Mouse (Mus musculus) layer of hippocampus, adult 8-10 months (tissue): ENCODE measurements around the gene Trim12c. TPM values are rescaled to one million over a fixed set of nuclear protein-coding genes. Genes with fewer than 3 reads are reported as not detected.

Experiments
- total RNA-seq, 4 experiments: library from RNA; stranded (reverse); gene quantifications; 2 replicates each; pipeline ENCODE4 v1.2.4; 2022

Trim12c gene
- total RNA-seq, 4 experiments from 2014 or later = 1.5 to 3.4 (median 2.4) TPM

Other genes starting within 250 kb of the Trim12c start
- not detected for gene Olfr646, start 248.5 kb downstream of the Trim12c start, total RNA-seq
- not detected for gene Ubqln5, start 223.5 kb downstream of the Trim12c start, total RNA-seq
- gene Olfr643, start 216.0 kb downstream of the Trim12c start, total RNA-seq = not detected
- gene Ubqln3, start 210.1 kb downstream of the Trim12c start, total RNA-seq = not detected
- not detected for gene Ubqlnl, start 202.8 kb downstream of the Trim12c start, total RNA-seq
- not detected for gene Olfm5, start 188.5 kb downstream of the Trim12c start, total RNA-seq
- under 1 TPM; 0.14 to 0.31 (median 0.22) TPM for gene Olfr648, start 170.0 kb downstream of the Trim12c start, total RNA-seq
- not detected for gene Olfr649, start 157.4 kb downstream of the Trim12c start, total RNA-seq
- under 1 TPM; 0.14 to 0.29 (median 0.16) TPM for gene Trim6, start 134.6 kb downstream of the Trim12c start, total RNA-seq
- 1 to 10 TPM; 1.7 to 4.0 (median 2.7) TPM for gene Trim34a, start 108.9 kb downstream of the Trim12c start, total RNA-seq
- gene Trim5, start 65.3 kb downstream of the Trim12c start, total RNA-seq = 1 to 10 TPM in 2 of 4 experiments, under 1 TPM in 2; 0.47 to 1.7 (median 1.2) TPM
- 1 to 10 TPM; 2.6 to 5.4 (median 4.4) TPM for gene Trim12a, start 37.9 kb downstream of the Trim12c start, total RNA-seq
- under 1 TPM in 2 of 4 experiments, not detected in 2; 0.29 to 0.34 TPM for gene Trim34b, start 23.9 kb downstream of the Trim12c start, total RNA-seq
- gene Trim30b, start 16.5 kb upstream of the Trim12c start, total RNA-seq = under 1 TPM in 3 of 4 experiments, not detected in 1; 0.18 to 0.33 (median 0.25) TPM
- under 1 TPM in 1 of 4 experiments, not detected in 3; 0.22 TPM for gene Trim30c, start 47.5 kb upstream of the Trim12c start, total RNA-seq
- 1 to 10 TPM in 2 of 4 experiments, under 1 TPM in 2; 0.51 to 6.2 (median 3.0) TPM for gene Trim30a, start 111.8 kb upstream of the Trim12c start, total RNA-seq
- 1 to 10 TPM in 3 of 4 experiments, under 1 TPM in 1; 0.47 to 3.7 (median 1.8) TPM for gene Trim30d, start 154.5 kb upstream of the Trim12c start, total RNA-seq
- gene Olfr651, start 196.8 kb upstream of the Trim12c start, total RNA-seq = not detected
- not detected for gene Olfr652, start 207.5 kb upstream of the Trim12c start, total RNA-seq
- not detected for gene Olfr653, start 224.0 kb upstream of the Trim12c start, total RNA-seq
- gene Olfr654, start 233.7 kb upstream of the Trim12c start, total RNA-seq = not detected
- not detected for gene Olfr655, start 248.4 kb upstream of the Trim12c start, total RNA-seq